Mouse (Mus musculus): ENCODE data around the gene Vgll4.

Gene Vgll4

GRCm38 (mm10) chr6:114969213-114970120 is at the start of gene Vgll4:
Gene Vgll4, minus strand, starts transcription at chr6:114969994.
- peak; percentile 88 to 90 for DNase-seq

GRCm38 (mm10) chr6:115015461-115015860 is 45.7 kb upstream of the Vgll4 start:
- DNase-seq, result no peak

- peak; percentile 76 for DNase-seq
Measured at GRCm38 (mm10) chr6:115013574-115013973, 43.8 kb upstream of the Vgll4 start.

GRCm38 (mm10) chr6:115011792-115012191 is 42.0 kb upstream of the Vgll4 start:
- no peak for DNase-seq

GRCm38 (mm10) chr6:115010815-115011214 is 41.0 kb upstream of the Vgll4 start:
- DNase-seq, result no peak

GRCm38 (mm10) chr6:115010304-115010703 is 40.5 kb upstream of the Vgll4 start:
- no peak for DNase-seq

- DNase-seq, result peak; percentile 60 to 90
Measured at GRCm38 (mm10) chr6:115007728-115008127, 37.9 kb upstream of the Vgll4 start.

GRCm38 (mm10) chr6:115006948-115007347 is 37.2 kb upstream of the Vgll4 start:
- DNase-seq, result no peak

GRCm38 (mm10) chr6:115006065-115006464 is 36.3 kb upstream of the Vgll4 start:
- DNase-seq, result no peak

GRCm38 (mm10) chr6:115005351-115005890 is 35.6 kb upstream of the Vgll4 start:
- no peak for DNase-seq

GRCm38 (mm10) chr6:115004636-115005035 is 34.8 kb upstream of the Vgll4 start:
- DNase-seq, result no peak

- no peak for DNase-seq
Measured at GRCm38 (mm10) chr6:114998374-114999031, 28.7 kb upstream of the Vgll4 start.

GRCm38 (mm10) chr6:114997471-114997870 is 27.7 kb upstream of the Vgll4 start:
- DNase-seq, result no peak

GRCm38 (mm10) chr6:114996910-114997309 is 27.1 kb upstream of the Vgll4 start:
- no peak for DNase-seq

GRCm38 (mm10) chr6:114994079-114994478 is 24.3 kb upstream of the Vgll4 start:
- DNase-seq, result no peak

- no peak for DNase-seq
Measured at GRCm38 (mm10) chr6:114993659-114994058, 23.9 kb upstream of the Vgll4 start.

- DNase-seq, result no peak
Measured at GRCm38 (mm10) chr6:114991909-114992308, 22.1 kb upstream of the Vgll4 start.

- peak; percentile 26 to 56 for DNase-seq
Measured at GRCm38 (mm10) chr6:114988619-114988980, 18.8 kb upstream of the Vgll4 start.

GRCm38 (mm10) chr6:114987966-114988618 is 18.3 kb upstream of the Vgll4 start:
- DNase-seq, result peak; percentile 33 to 37

GRCm38 (mm10) chr6:114982671-114983070 is 12.9 kb upstream of the Vgll4 start:
- no peak for DNase-seq

- no peak for DNase-seq
Measured at GRCm38 (mm10) chr6:114979715-114980114, 9.9 kb upstream of the Vgll4 start.

- peak in 1 of 2 experiments; percentile 24 for DNase-seq
Measured at GRCm38 (mm10) chr6:114976915-114977419, 7.2 kb upstream of the Vgll4 start.

- DNase-seq, result no peak
Measured at GRCm38 (mm10) chr6:114974331-114974730, 4.5 kb upstream of the Vgll4 start.

Data from kidney, postnatal 36 days (tissue).